Mouse (Mus musculus): ENCODE measurements around the gene Hapln1.

The Hapln1 gene

GRCm38 (mm10) chr13:89600466-89600865 lies 60.9 kb downstream of the Hapln1 start:
- no peak for DNase-seq (ENCODE audit: low spot score)

- DNase-seq (ENCODE audit: low spot score), result no peak
These were observed 63.7 kb downstream of the Hapln1 start for GRCm38 (mm10) chr13:89603336-89603735.

GRCm38 (mm10) chr13:89607399-89607798 lies 67.8 kb downstream of the Hapln1 start:
- DNase-seq (ENCODE audit: low spot score), result no peak

GRCm38 (mm10) chr13:89619064-89619463 lies 79.5 kb downstream of the Hapln1 start:
- no peak for DNase-seq (ENCODE audit: low spot score)

GRCm38 (mm10) chr13:89634137-89634683 lies 94.6 kb downstream of the Hapln1 start:
- DNase-seq (ENCODE audit: low spot score), result peak; percentile 5

GRCm38 (mm10) chr13:89637012-89637411 lies 97.4 kb downstream of the Hapln1 start:
- no peak for DNase-seq (ENCODE audit: low spot score)

- DNase-seq (ENCODE audit: low spot score), result no peak
These were observed 106.0 kb downstream of the Hapln1 start for GRCm38 (mm10) chr13:89645589-89645988.

- no peak for DNase-seq (ENCODE audit: low spot score)
These were observed 113.2 kb downstream of the Hapln1 start for GRCm38 (mm10) chr13:89652773-89653172.

GRCm38 (mm10) chr13:89653279-89653678 lies 113.7 kb downstream of the Hapln1 start:
- DNase-seq (ENCODE audit: low spot score), result no peak

GRCm38 (mm10) chr13:89657046-89657445 lies 117.5 kb downstream of the Hapln1 start:
- no peak for DNase-seq (ENCODE audit: low spot score)
